Mouse (Mus musculus): ENCODE data around the gene Traf7. TPM values are rescaled to one million over a fixed set of nuclear protein-coding genes. Genes with fewer than 3 reads are reported as not detected.

Traf7 gene
- total and polyA plus RNA-seq, 3 experiments = 121 to 261 TPM; not detected in 1

GRCm38 (mm10) chr17:24473612-24474275 is 54.0 kb downstream of the Traf7 start, which contains the start of gene Bricd5:
TSS of gene Bricd5 (plus strand) at chr17:24473884.
- no peak for TF ChIP-seq EP300 (IDR thresholded peaks at IDR 0.05; ENCODE audit: low read depth in 1 of 2, low read length in 2 of 2)
- no peak within 1 kb of the TSS for H3K27ac ChIP-seq (ENCODE audit: control insufficient read depth, low read depth, low read length)

GRCm38 (mm10) chr17:24472512-24472911 is 55.2 kb downstream of the Traf7 start:
- peaks cover 0 to 12% of the 10 kb centered on the region in 2 experiments; a peak in 3 of 4 replicates for H3K4me1 ChIP-seq (ENCODE audit: control insufficient read depth in 1 of 2, insufficient read depth in 2 of 2, low read length in 2 of 2)
- peak overlapping the region; percentile 89 for H3K9ac ChIP-seq (ENCODE audit: control insufficient read depth, low read depth, low read length, poor library complexity, severe bottlenecking)
- peaks cover 25% of the 10 kb centered on the region for H3K79me2 ChIP-seq (ENCODE audit: control insufficient read depth, insufficient read depth, low read length, poor library complexity)
- no peak overlapping the region for H3K27ac ChIP-seq (ENCODE audit: control insufficient read depth, low read depth, low read length)
- H3K9me3 ChIP-seq (replicated peaks; ENCODE audit: insufficient read depth, low read length) = no peaks in the 10 kb centered on the region
- DNase-seq (ENCODE audit: low read depth, low spot score) = peak; percentile 63
- TF ChIP-seq USF1 (IDR thresholded peaks at IDR 0.05; ENCODE audit: low read depth, low read length) (no peak), ZMIZ1 (IDR thresholded peaks at IDR 0.05; ENCODE audit: low read depth, low read length) (peak; percentile 17; the same call in 1 of the 2 replicates), POLR2AphosphoS2 (IDR thresholded peaks at IDR 0.05; ENCODE audit: low read length) (peak; percentile 42; the same call in 1 of the 2 replicates)
- no peaks in the 10 kb centered on the region for H3K27me3 ChIP-seq (ENCODE audit: control insufficient read depth in 1 of 2, insufficient read depth in 2 of 2, low read length in 2 of 2)
- H3K4me3 ChIP-seq (ENCODE audit: control insufficient read depth in 1 of 2, insufficient read depth in 1 of 2, low read depth in 2 of 2, low read length in 2 of 2) = peak overlapping the region; percentile 70 to 97; a peak in 3 of 4 replicates
- peaks cover 0 to 8% of the 10 kb centered on the region in 2 experiments; a peak in 2 of 4 replicates for H3K36me3 ChIP-seq (ENCODE audit: control insufficient read depth in 1 of 2, insufficient read depth in 2 of 2, low read length in 2 of 2)

More at GRCm38 (mm10) chr17:24473612-24474275, 54.0 kb downstream of the Traf7 start, which contains the start of gene Bricd5:
- no peak for DNase-seq (ENCODE audit: low read depth, low spot score)
- Histone ChIP-seq H3K79me2 (ENCODE audit: control insufficient read depth, insufficient read depth, low read length, poor library complexity) (peaks cover 32% of the 10 kb centered on the region), H3K36me3 (ENCODE audit: control insufficient read depth in 1 of 2, insufficient read depth in 2 of 2, low read length in 2 of 2) (peaks cover 0 to 10% of the 10 kb centered on the region in 2 experiments; a peak in 2 of 4 replicates), H3K27me3 (ENCODE audit: control insufficient read depth in 1 of 2, insufficient read depth in 2 of 2, low read length in 2 of 2) (no peaks in the 10 kb centered on the region), H3K4me1 (ENCODE audit: control insufficient read depth in 1 of 2, insufficient read depth in 2 of 2, low read length in 2 of 2) (peaks cover 0 to 20% of the 10 kb centered on the region in 2 experiments; a peak in 3 of 4 replicates), H3K9ac (ENCODE audit: control insufficient read depth, low read depth, low read length, poor library complexity, severe bottlenecking) (peak within 1 kb of the TSS; percentile 18; the same call in 1 of the 2 replicates), H3K4me3 (ENCODE audit: control insufficient read depth in 1 of 2, insufficient read depth in 1 of 2, low read depth in 2 of 2, low read length in 2 of 2) (no peak within 1 kb of the TSS), H3K9me3 (replicated peaks; ENCODE audit: insufficient read depth, low read length) (no peaks in the 10 kb centered on the region)

- Histone ChIP-seq H3K9me3 (replicated peaks; ENCODE audit: insufficient read depth, low read length) (no peaks in the 10 kb centered on the region), H3K27ac (ENCODE audit: control insufficient read depth, low read depth, low read length) (peak overlapping the region; percentile 67), H3K4me1 (ENCODE audit: control insufficient read depth in 1 of 2, insufficient read depth in 2 of 2, low read length in 2 of 2) (peaks cover 0 to 12% of the 10 kb centered on the region in 2 experiments; a peak in 3 of 4 replicates), H3K4me3 (ENCODE audit: control insufficient read depth in 1 of 2, insufficient read depth in 1 of 2, low read depth in 2 of 2, low read length in 2 of 2) (peak overlapping the region; percentile 70 to 97), H3K79me2 (ENCODE audit: control insufficient read depth, insufficient read depth, low read length, poor library complexity) (peaks cover 25% of the 10 kb centered on the region), H3K36me3 (ENCODE audit: control insufficient read depth in 1 of 2, insufficient read depth in 2 of 2, low read length in 2 of 2) (peaks cover 0 to 8% of the 10 kb centered on the region in 2 experiments; a peak in 2 of 4 replicates), H3K9ac (ENCODE audit: control insufficient read depth, low read depth, low read length, poor library complexity, severe bottlenecking) (peak overlapping the region; percentile 89), H3K27me3 (ENCODE audit: control insufficient read depth in 1 of 2, insufficient read depth in 2 of 2, low read length in 2 of 2) (no peaks in the 10 kb centered on the region)
- DNase-seq (ENCODE audit: low read depth, low spot score) = peak; percentile 60
- no peak for TF ChIP-seq ZKSCAN1 (IDR thresholded peaks at IDR 0.05; ENCODE audit: low read depth, low read length)
- no peak for TF ChIP-seq CTCF (IDR thresholded peaks at IDR 0.05 in 2 of 3, conservative IDR thresholded peaks at IDR 0.05 in 1 of 3; ENCODE audit: control insufficient read depth in 1 of 3, insufficient read depth in 1 of 3, low read depth in 2 of 3, low read length in 3 of 3, poor library complexity in 1 of 3, severe bottlenecking in 1 of 3)
- no peak for TF ChIP-seq USF2 (IDR thresholded peaks at IDR 0.05; ENCODE audit: borderline replicate concordance in 1 of 2, insufficient read depth in 1 of 2, low read depth in 1 of 2, low read length in 2 of 2)
- no peak for TF ChIP-seq TBP (IDR thresholded peaks at IDR 0.05; ENCODE audit: low read depth, low read length)
- no peak for TF ChIP-seq CHD2 (IDR thresholded peaks at IDR 0.05; ENCODE audit: low read length)
- no peak for TF ChIP-seq MAFK (IDR thresholded peaks at IDR 0.05; ENCODE audit: borderline replicate concordance, low read depth, low read length)
- no peak for TF ChIP-seq E2F4 (IDR thresholded peaks at IDR 0.05; ENCODE audit: borderline replicate concordance, low read depth, low read length)
- TF ChIP-seq MEF2A (IDR thresholded peaks at IDR 0.05; ENCODE audit: extremely low read depth, insufficient replicate concordance, low read depth, low read length, poor library complexity, severe bottlenecking) = no peak
- TF ChIP-seq MAZ (IDR thresholded peaks at IDR 0.05; ENCODE audit: low read depth, low read length) = no peak
- TF ChIP-seq KAT2A (conservative IDR thresholded peaks at IDR 0.05; ENCODE audit: low read depth, low read length) = no peak
- no peak for TF ChIP-seq HCFC1 (IDR thresholded peaks at IDR 0.05; ENCODE audit: low read depth, low read length)
- TF ChIP-seq POLR2A (IDR thresholded peaks at IDR 0.05; ENCODE audit: control insufficient read depth in 1 of 2, insufficient read depth in 1 of 2, low read depth in 1 of 2, low read length in 2 of 2, poor library complexity in 1 of 2) = no peak
- no peak for TF ChIP-seq NRF1 (IDR thresholded peaks at IDR 0.05; ENCODE audit: insufficient read depth, low read depth, low read length, poor library complexity, severe bottlenecking)
- TF ChIP-seq SIN3A (IDR thresholded peaks at IDR 0.05; ENCODE audit: low read length) = peak; percentile 27; the same call in 1 of the 2 replicates
- 0 out of 2 replicates have a peak, but pooled peaks have one; percentile 33 for TF ChIP-seq MXI1 (IDR thresholded peaks at IDR 0.05; ENCODE audit: low read depth, low read length)
- TF ChIP-seq MYB (IDR thresholded peaks at IDR 0.05; ENCODE audit: low read depth, low read length) = no peak
- no peak for TF ChIP-seq ZC3H11A (IDR thresholded peaks at IDR 0.05; ENCODE audit: low read depth, low read length)
Observed at GRCm38 (mm10) chr17:24470701-24471527, 56.8 kb downstream of the Traf7 start.
